Mouse (Mus musculus) liver, embryonic 13.5 days (tissue): Measurements from ENCODE around the gene Rps6ka1. TPM values are rescaled to one million over a fixed set of nuclear protein-coding genes. Genes with fewer than 3 reads are reported as not detected.

Experiments used
- ATAC-seq: fragments of 200-750 bp; cut with Nextera tagmentation; 2 replicates; pipeline ENCODE4 v1.8.0; 2017; ENCODE audit warnings: low read depth, mild to moderate bottlenecking, moderate number of reproducible peaks, moderate library complexity
- DNase-seq: peaks from one replicate; pipeline ENCODE4 v3.0.0; 2022
- H3K27ac ChIP-seq: fragments of 300-500 bp; sonication (generic); 2 replicates; pipeline ENCODE4 v1.5.1; 2015; ENCODE audit warnings: moderate library complexity, mild to moderate bottlenecking, inconsistent platforms
- H3K27me3 ChIP-seq: fragments of 300-500 bp; sonication (generic); 2 replicates; pipeline ENCODE4 v1.6.1; 2015; ENCODE audit warnings: mild to moderate bottlenecking, inconsistent platforms
- H3K36me3 ChIP-seq: fragments of 300-500 bp; sonication (generic); 2 replicates; pipeline ENCODE4 v1.6.1; 2015; ENCODE audit warnings: mild to moderate bottlenecking, inconsistent platforms
- H3K4me1 ChIP-seq: fragments of 300-500 bp; sonication (generic); replicated peaks from 2 replicates; pipeline ENCODE4 v1.6.1; 2015; ENCODE audit warnings: inconsistent platforms
- H3K4me2 ChIP-seq: fragments of 300-500 bp; sonication (generic); 2 replicates; pipeline ENCODE4 v1.6.1; 2015; ENCODE audit warnings: inconsistent platforms, mild to moderate bottlenecking, moderate library complexity
- H3K4me3 ChIP-seq: fragments of 300-500 bp; sonication (generic); replicated peaks from 2 replicates; pipeline ENCODE4 v1.5.1; 2015; ENCODE audit warnings: mild to moderate bottlenecking, inconsistent platforms
- H3K9ac ChIP-seq: fragments of 300-500 bp; sonication (generic); 2 replicates; pipeline ENCODE4 v1.6.1; 2015; ENCODE audit warnings: mild to moderate bottlenecking, inconsistent platforms
- H3K9me3 ChIP-seq: fragments of 300-500 bp; sonication (generic); replicated peaks from 2 replicates; pipeline ENCODE4 v1.6.1; 2016; ENCODE audit warnings: inconsistent platforms
- WGBS: fragments of 180-500 bp; shearing (Covaris S2); methylation state at CpG from one replicate; pipeline ENCODE4 v1.1.7; 2015; ENCODE audit not compliant: insufficient replicate concordance; 5-methylcytosine and 5-hydroxymethylcytosine counted together
- polyA plus RNA-seq: library from polyadenylated mRNA; unstranded; fragments of >200 nt; fragmentation: Nextera tagmentation; extraction: Ambion mirVana; gene quantifications from 2 replicates; pipeline ENCODE4 v1.2.1, GENCODE M21; 2015

Gene Rps6ka1
- polyA plus RNA-seq, 1 experiment from 2014 or later: 50.3 TPM

GRCm38 (mm10) chr4:133816504-133816875 lies 71.1 kb downstream of the Rps6ka1 start:
- DNase-seq (no peak), ATAC-seq (no peak)
- Histone ChIP-seq H3K4me3 (peak overlapping the region; percentile 22), H3K36me3 (no peaks in the 10 kb centered on the region), H3K27ac (peak overlapping the region; percentile 98), H3K9ac (peak overlapping the region; percentile 89), H3K27me3 (no peaks in the 10 kb centered on the region), H3K4me1 (peaks cover 41% of the 10 kb centered on the region), H3K4me2 (peak overlapping the region; percentile 87), H3K9me3 (no peaks in the 10 kb centered on the region)
- WGBS: 35% methylated on average over 7 of the region's 7 CpGs

- H3K27ac ChIP-seq: peak overlapping the region; percentile 98
- no peak for DNase-seq
- peak overlapping the region; percentile 22 for H3K4me3 ChIP-seq
- H3K9ac ChIP-seq: peak overlapping the region; percentile 89; the same call in 1 of the 2 replicates
- ATAC-seq: no peak
- no peaks in the 10 kb centered on the region for H3K9me3 ChIP-seq
- peaks cover 42% of the 10 kb centered on the region for H3K4me1 ChIP-seq
- WGBS: 21% methylated on average over 16 of the region's 16 CpGs
- peak overlapping the region; percentile 87 for H3K4me2 ChIP-seq
- no peaks in the 10 kb centered on the region for H3K36me3 ChIP-seq
- no peaks in the 10 kb centered on the region for H3K27me3 ChIP-seq
These were observed 71.7 kb downstream of the Rps6ka1 start for GRCm38 (mm10) chr4:133815635-133816503.

GRCm38 (mm10) chr4:133814804-133815515 lies 72.6 kb downstream of the Rps6ka1 start:
- H3K9ac ChIP-seq: peak overlapping the region; percentile 89
- 17% methylated on average over 25 of the region's 25 CpGs for WGBS
- H3K9me3 ChIP-seq: no peaks in the 10 kb centered on the region
- no peaks in the 10 kb centered on the region for H3K27me3 ChIP-seq
- H3K4me3 ChIP-seq: peak overlapping the region; percentile 72
- no peaks in the 10 kb centered on the region for H3K36me3 ChIP-seq
- H3K4me1 ChIP-seq: peaks cover 42% of the 10 kb centered on the region
- H3K27ac ChIP-seq: peak overlapping the region; percentile 98
- ATAC-seq: no peak
- peak overlapping the region; percentile 87 for H3K4me2 ChIP-seq
- DNase-seq: no peak

GRCm38 (mm10) chr4:133813992-133814803 lies 73.4 kb downstream of the Rps6ka1 start:
- H3K9ac ChIP-seq: peak overlapping the region; percentile 89
- peak overlapping the region; percentile 98 for H3K27ac ChIP-seq
- WGBS: under 1% methylated on average over 64 of the region's 80 CpGs
- no peaks in the 10 kb centered on the region for H3K9me3 ChIP-seq
- no peaks in the 10 kb centered on the region for H3K27me3 ChIP-seq
- H3K4me1 ChIP-seq: peaks cover 42% of the 10 kb centered on the region
- peak; percentile 49 for ATAC-seq
- no peaks in the 10 kb centered on the region for H3K36me3 ChIP-seq
- peak overlapping the region; percentile 87 for H3K4me2 ChIP-seq
- DNase-seq: peak; percentile 74
- peak overlapping the region; percentile 72 for H3K4me3 ChIP-seq

- Histone ChIP-seq H3K9me3 (no peaks in the 10 kb centered on the region), H3K27me3 (no peaks in the 10 kb centered on the region), H3K36me3 (no peaks in the 10 kb centered on the region), H3K4me1 (peaks cover 42% of the 10 kb centered on the region), H3K4me3 (peak overlapping the region; percentile 72), H3K9ac (peak overlapping the region; percentile 89), H3K4me2 (peak overlapping the region; percentile 87), H3K27ac (peak overlapping the region; percentile 98)
- DNase-seq: peak; percentile 89
- 0% methylated on average over 65 of the region's 101 CpGs for WGBS
- peak; percentile 87 for ATAC-seq
These were observed 74.2 kb downstream of the Rps6ka1 start for GRCm38 (mm10) chr4:133813174-133813991.

GRCm38 (mm10) chr4:133804401-133805263 lies 83.0 kb downstream of the Rps6ka1 start:
- Histone ChIP-seq H3K9ac (no peak overlapping the region), H3K4me3 (no peak overlapping the region), H3K9me3 (no peaks in the 10 kb centered on the region), H3K27me3 (no peaks in the 10 kb centered on the region), H3K4me1 (no peaks in the 10 kb centered on the region; the same call in 1 of the 2 replicates), H3K4me2 (no peak overlapping the region), H3K27ac (peak overlapping the region; percentile 23; the same call in 1 of the 2 replicates), H3K36me3 (no peaks in the 10 kb centered on the region)
- ATAC-seq: no peak
- no peak for DNase-seq
- 41% methylated on average over 15 of the region's 15 CpGs for WGBS

GRCm38 (mm10) chr4:133800589-133800988 lies 87.0 kb downstream of the Rps6ka1 start:
- Histone ChIP-seq H3K27me3 (no peaks in the 10 kb centered on the region), H3K4me3 (no peak overlapping the region), H3K27ac (no peak overlapping the region), H3K36me3 (no peaks in the 10 kb centered on the region), H3K4me1 (no peaks in the 10 kb centered on the region; the same call in 1 of the 2 replicates), H3K9me3 (no peaks in the 10 kb centered on the region), H3K4me2 (no peak overlapping the region), H3K9ac (no peak overlapping the region)
- no peak for ATAC-seq
- no peak for DNase-seq
- WGBS: 48% methylated on average over 6 of the region's 6 CpGs

Other genes with a start within 250 kb of the Rps6ka1 start
- 1.0 and 1.1 TPM in 2 replicates for gene Zdhhc18, start 237.6 kb downstream of the Rps6ka1 start, polyA plus RNA-seq
- gene Pigv, start 215.2 kb downstream of the Rps6ka1 start, polyA plus RNA-seq: 5.8 and 7.3 TPM in 2 replicates
- gene Arid1a, start 131.0 kb downstream of the Rps6ka1 start, polyA plus RNA-seq: 8.0 and 9.0 TPM in 2 replicates
- 779 and 917 TPM in 2 replicates for gene Hmgn2, start 80.9 kb upstream of the Rps6ka1 start, polyA plus RNA-seq
- gene Dhdds, start 113.1 kb upstream of the Rps6ka1 start, polyA plus RNA-seq: 19.7 and 23.5 TPM in 2 replicates
- 1.8 and 2.0 TPM in 2 replicates for gene Lin28a, start 131.0 kb upstream of the Rps6ka1 start, polyA plus RNA-seq
- gene Zfp683, start 166.0 kb upstream of the Rps6ka1 start, polyA plus RNA-seq: not detected in 2 replicates
- 0.22 and 0.25 TPM in 2 replicates for gene Crybg2, start 173.0 kb upstream of the Rps6ka1 start, polyA plus RNA-seq
- 24.6 and 27.7 TPM in 2 replicates for gene Cd52, start 207.3 kb upstream of the Rps6ka1 start, polyA plus RNA-seq
- 1.7 and 2.3 TPM in 2 replicates for gene Ubxn11, start 214.8 kb upstream of the Rps6ka1 start, polyA plus RNA-seq
- 158 and 171 TPM in 2 replicates for gene Sh3bgrl3, start 241.0 kb upstream of the Rps6ka1 start, polyA plus RNA-seq